Mouse (Mus musculus): ENCODE data around the gene Fn3k.

The Fn3k gene

DNA sequence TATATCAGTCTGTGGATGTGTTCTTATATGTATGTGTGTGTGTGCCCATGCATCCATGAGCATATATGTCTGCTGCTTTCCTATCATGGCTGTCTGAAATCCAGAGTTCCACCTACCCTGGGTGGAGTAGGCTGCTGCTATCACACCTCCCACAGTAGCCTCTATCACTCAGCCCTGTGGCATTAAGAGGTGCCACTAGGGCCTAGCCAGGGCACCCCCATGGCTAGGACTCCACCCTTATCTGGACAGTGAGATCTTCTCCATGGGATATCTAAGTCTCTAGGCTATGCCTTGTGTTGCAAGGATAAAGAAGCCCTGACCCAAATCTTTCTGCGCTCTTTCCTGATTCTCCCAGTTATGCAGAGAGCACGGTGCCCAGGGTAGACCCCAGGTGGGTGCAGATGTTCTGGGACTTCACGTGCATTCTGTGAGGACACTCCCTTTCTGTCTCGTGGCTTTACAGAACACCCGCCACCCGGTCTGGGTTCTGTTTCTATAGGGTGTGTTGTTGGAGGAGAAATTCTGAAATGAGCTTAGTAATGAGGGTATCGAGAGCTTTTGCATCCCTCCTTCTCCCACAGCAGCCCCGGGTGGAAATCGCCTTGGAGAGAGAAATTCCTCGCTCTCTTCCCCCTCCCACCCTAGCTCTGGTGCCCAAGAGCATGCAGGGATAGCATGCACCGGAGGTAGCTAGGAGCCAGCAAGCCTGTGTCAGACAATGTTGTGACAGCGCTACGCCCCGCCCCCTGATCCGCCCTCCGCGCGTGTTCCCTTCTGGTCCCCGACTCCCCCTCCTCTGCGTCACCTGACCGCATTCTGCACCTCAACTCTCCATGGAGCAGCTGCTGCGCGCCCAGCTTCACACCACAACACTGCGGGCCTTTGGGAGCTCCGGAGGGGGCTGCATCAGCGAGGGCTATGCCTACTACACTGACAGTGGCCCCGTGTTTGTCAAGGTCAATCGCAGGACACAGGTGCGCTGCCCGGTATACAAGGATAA, at the start of gene Fn3k:
TSS of gene Fn3k (plus strand) at position 758 of the 1,000 bp plus-strand sequence.
- DNase-seq (ENCODE audit: low read depth, low spot score): peak; percentile 80

DNA sequence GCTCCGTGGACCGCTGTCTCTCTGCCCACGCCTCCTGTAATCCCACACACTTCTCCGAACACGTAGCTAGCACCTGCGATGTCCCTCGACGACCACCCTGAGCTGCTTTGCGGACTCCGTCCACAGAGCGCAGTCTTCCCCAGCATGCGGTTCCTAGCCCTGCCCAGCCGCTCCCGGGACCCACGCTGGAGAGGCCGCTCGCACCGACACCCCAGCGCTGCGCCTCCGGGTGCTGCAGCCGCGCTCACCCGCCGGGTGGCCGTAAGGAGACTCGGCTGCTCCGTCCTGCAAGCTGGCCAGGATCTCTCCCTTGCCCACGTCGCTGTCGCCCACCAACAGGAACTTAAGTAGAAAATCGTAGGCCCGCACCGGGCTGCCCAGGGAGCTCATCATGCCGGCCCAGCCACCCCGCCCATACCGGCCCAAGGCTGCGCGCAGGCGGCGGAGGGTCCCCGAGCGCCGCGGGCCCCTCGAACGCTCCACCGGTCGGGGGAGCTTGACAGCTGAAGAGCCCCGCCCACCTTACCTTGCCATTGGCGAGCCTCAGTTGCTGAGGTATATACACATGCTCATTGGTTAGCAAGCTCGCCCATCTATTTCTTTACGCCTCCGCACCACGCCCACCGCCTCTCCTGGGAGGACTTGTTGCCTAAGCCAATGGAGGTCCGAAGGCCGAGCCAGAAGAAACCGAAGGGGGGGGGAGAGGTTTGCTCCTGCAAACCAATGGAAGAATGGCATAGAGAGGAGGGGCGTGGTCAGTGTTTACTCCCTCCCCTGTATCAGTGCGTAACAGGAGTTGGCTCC, 46.8 kb upstream of the Fn3k start, which contains the start of gene Rab40b:
TSS of gene Rab40b (minus strand) at position 502 of the 804 bp plus-strand sequence.
- DNase-seq (ENCODE audit: low read depth, low spot score): peak; percentile 69

DNA sequence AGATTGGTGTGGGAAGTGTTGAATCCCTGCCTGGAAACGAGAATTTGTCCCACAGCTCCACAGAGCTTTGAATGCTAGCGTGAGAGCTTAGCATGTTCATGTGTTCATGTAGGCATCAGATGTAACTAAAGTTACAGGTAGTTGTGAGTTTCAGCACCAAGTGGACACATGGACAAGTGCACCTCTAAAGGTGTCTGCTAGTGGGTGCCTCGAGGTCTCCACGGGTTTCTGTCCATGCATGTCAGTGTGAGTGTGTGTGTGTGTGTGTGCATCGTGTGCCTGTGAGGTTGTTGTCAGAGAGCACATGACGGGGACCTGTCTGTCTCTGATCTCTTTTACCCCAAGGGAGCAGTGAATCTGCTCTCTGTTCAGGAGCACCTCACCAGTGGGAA, 46.2 kb upstream of the Fn3k start:
- DNase-seq (ENCODE audit: low read depth, low spot score): no peak

DNA sequence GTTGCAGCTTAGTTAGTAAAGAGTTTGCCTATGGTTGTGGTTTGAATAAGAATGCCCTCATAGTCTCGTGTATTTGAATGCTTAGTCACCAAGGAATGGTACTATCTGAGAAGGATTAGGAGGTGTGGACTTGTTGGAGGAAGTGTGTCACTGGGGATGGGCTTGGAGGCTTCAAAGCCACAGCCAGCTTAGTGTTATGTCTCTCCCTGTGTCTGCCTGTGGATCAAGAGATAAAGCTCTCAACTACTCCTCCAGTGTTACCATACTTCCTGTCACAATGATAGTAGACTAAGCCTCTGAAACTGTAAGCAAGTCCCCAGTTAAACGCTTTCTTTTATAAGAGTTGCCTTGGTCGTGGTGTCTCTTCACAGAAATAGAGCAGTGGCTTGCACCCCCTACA, 43.9 kb upstream of the Fn3k start:
- no peak for DNase-seq (ENCODE audit: low read depth, low spot score)

DNA sequence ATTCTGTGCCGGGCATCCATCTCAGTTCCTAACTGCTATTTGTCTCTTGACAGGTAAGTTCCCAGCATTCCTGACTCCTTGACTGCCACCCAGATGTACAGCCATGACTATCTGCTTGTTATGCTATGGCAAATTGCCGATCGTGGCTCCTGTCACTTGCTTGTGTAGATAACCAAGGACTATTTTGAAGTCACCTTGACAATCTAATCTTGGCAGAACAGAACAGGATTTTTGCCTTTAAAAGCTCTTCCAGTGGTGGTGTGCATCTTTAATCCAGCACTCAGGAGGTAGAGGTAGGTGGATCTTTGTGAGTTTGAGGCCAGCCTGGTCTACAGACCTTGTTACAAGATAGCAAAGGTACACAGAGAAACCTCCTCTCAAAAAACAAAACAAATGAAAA, 42.3 kb upstream of the Fn3k start:
- DNase-seq (ENCODE audit: low read depth, low spot score): no peak

DNA sequence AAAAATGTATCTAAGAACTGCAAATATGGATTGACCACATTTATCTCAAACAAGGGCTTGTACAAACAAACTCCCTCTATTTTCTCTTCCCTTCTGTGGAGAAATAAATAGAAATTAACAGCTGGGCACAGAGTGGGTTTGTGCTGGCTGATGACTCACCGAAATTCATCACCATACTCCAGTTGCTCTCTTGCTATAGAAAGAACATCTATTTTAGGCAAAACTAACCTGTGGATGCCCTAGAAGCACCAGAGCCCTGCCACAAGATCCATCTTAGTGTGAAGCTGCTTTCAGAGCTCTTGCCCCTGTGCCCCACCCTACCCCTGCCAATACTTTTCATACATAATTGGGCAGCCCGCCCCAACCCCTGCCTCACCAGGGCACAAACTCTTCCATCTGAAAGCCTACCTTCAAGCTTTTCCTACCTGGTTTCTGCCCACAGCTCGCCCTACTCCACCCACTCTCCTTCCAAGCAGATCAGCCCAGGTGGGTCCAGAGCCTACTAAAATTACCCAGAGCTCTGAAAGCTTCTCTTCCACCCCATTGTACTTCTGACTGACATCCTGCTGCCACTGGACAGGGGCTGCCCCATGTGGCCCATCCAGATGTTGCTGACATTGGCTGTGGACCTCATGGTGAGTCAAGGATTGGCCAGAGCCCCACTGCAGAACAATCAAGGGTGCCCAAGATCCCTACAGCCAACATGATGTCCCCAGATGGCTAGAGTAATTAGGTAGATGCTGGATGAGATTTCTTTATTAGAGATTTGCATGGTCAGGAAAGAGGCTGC, 27.2 kb upstream of the Fn3k start:
- no peak for DNase-seq (ENCODE audit: low read depth, low spot score)

DNA sequence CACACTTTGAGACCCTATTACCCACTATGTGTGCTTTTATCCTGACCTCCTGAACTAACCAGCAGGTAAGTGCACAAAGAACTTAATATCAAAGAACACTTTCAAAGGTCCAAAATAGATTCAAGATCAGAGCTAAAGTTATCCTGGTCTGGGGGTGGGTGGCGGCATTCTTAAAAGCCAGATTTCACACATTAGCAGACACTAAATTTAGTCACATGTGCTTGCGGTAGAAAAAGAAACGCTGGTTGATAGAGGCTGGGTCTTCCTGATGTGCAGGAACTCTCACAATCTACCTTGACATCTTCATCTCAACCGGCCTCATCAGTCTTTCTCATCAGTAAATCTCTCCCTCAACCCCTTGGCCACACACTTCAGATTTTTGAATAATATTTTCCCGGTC, 20.0 kb upstream of the Fn3k start:
- DNase-seq (ENCODE audit: low read depth, low spot score): no peak

DNA sequence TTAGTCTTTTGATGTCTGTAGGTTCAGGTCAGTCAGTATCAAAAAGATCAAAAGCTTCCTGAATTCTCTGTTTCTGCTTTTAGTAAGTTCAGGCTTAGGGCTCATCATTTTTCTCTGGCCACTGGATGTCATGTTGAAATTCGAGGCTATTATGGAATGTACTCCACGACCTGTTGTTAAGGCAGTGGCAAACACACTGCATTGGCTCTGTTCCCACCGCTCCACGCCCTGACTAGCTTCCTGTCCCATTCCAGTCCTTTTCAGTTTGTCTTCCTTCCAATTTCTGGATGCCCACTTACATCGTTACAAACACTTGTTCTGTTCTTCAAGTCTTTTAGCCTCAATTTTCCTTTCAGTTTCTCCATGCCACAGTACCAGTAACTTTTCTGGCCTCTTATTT, 19.4 kb upstream of the Fn3k start:
- DNase-seq (ENCODE audit: low read depth, low spot score): no peak

DNA sequence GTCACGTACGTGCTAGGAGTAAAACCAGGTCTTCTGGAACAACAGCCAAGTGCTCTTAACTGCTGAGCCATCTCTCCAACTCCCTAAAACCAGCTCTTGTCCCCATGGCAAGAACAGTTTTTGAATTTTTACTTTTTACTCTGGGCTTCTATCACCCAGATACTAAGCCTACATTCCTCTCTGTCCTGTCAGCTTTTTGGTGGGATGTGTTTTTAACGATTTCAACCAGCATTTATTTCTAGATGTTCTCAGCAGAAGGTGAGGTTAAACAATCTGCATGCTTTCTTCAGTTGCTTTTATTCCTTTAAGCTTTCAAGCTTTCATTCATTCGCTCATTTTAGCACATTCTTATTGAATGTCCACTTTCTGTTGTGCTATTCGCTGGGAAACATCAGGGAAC, 16.7 kb upstream of the Fn3k start:
- no peak for DNase-seq (ENCODE audit: low read depth, low spot score)

DNA sequence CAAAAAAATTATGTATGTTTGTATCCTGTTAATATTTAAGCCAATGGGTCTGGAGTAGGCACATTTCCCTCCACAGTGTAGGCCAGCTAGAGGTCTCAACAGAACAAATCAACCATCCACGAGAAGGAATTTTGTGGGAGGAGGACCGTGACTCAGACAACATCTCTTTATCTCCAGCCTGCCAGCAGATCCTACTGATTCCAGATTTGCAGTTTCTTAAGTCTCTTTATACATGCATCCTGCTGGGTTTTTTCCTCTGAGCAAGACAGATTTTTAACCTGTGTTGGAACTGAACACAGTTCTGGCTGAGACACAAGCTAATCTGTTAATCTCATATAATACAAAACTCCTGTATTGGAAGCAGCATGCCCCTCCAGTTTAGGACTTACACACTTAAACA, 15.8 kb upstream of the Fn3k start:
- DNase-seq (ENCODE audit: low read depth, low spot score): no peak

DNA sequence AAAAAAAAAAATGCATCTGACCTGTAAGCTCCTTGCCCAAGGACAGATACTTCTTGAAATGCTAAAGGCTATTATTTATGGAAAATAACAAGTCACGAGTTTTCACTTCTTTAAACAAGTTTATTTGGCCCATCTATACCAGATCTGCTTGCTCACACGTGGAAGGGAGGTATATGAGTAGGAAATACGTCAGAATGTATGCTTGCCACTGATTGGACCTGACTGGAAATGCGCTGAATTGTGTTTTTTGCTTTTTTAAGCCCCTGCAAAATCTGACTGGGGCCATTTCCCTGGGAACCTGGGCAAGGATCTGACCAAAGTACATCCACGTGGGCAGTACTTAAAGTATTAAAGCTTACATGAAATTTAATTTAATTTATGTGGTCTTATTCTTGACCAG, 14.3 kb upstream of the Fn3k start:
- DNase-seq (ENCODE audit: low read depth, low spot score): no peak

DNA sequence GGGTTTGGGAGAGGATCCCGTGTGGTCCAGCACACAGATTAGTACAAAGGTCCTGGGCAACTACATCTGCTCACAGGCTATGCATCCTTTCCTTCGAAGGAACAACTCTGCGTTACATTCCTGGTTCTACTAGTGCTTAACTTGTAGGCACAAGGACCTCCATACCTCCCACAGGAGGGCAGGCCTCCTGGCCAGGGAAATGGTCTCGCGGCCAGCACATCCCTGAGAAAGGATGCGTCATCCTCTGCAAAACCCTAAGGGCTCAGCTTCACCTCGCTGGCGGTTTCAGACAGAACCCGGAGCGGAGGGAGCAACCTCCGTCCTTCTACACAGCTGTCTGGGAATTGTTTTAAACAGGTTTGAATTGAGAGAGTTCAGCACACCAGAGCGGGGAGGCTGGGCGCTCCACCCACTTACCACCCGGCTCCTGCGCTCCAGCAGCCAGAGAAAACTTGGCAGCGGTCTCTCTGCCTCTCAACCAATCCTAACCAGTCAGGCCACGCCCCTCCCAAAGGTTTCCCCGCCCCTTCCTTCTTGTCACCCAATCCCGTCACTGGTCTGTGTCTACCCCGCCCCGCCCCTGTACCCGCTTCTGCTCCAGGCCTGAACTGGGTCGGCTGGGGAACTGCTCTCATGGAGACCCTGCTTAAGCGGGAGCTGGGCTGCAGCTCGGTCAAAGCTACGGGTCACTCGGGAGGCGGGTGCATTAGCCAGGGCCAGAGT, 13.7 kb upstream of the Fn3k start, which contains the start of gene Fn3krp:
TSS of gene Fn3krp (plus strand) at position 572 of the 723 bp plus-strand sequence.
- DNase-seq (ENCODE audit: low read depth, low spot score): peak; percentile 98

DNA sequence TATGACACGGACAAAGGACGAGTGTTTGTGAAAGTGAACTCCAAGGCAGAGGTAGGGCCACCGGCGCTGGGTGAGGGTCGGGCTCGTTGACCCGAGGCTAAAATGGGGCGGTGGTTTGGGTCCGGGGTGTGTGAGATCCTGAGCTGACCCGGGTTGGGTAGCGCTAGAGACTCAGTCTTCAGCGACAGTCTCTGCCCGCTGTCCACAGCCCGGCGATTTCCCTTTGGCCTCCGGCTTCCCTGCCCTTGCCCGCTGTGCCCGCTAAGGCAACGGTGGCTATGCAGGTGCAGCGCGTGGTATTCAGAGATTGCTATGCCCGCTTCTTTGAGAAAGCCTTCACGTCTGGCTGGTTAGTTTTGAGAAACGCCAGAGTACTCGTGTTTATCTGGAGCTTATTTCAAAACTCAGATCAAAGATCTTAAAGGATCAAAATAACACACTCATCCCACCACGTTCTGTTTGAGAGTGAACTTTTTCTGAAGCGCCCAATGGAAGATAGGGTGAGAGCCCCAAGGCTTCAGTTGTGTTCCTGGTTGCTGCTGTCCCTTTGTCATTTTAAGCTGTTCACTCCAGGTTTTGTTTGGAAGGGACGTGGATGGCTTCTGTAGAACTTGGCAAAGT, 13.1 kb upstream of the Fn3k start:
- no peak for DNase-seq (ENCODE audit: low read depth, low spot score)

DNA sequence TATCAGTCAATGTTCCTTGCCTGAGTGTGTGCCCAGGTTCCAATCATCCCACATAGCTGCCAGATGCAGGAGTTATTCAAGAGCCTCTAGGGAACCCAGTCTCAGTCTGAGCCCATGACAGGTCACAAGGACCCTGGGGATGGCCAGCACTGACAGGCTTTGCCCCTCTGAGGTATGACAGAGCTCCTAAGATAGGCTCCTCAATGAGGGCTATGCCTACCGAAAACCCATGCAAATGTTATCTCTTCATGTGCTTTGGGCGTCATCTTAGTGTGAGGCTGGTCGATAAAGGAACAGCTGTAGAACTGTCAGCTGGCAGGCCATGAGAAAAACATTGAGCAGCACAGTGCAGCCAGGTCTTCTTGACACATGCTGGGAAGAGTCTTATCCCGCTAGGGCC, 1.3 kb upstream of the Fn3k start:
- DNase-seq (ENCODE audit: low read depth, low spot score): no peak

DNA sequence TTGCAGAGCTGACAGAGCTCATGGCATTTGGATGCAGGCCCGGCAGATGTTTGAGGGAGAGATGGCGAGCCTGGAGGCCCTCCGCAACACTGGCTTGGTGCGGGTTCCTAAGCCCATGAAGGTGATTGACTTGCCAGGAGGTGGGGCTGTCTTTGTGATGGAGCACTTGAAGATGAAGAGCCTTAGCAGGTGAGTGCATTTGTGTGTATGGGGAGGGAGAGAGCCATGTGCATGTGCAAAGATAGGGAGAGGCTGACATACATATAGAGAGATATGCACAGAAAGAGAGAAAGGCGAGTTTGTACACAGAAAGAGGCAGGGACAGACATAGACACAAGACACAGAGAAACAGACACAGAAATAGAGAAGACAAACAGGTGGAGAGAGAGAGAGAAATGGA, 2.5 kb downstream of the Fn3k start:
- DNase-seq (ENCODE audit: low read depth, low spot score): no peak

DNA sequence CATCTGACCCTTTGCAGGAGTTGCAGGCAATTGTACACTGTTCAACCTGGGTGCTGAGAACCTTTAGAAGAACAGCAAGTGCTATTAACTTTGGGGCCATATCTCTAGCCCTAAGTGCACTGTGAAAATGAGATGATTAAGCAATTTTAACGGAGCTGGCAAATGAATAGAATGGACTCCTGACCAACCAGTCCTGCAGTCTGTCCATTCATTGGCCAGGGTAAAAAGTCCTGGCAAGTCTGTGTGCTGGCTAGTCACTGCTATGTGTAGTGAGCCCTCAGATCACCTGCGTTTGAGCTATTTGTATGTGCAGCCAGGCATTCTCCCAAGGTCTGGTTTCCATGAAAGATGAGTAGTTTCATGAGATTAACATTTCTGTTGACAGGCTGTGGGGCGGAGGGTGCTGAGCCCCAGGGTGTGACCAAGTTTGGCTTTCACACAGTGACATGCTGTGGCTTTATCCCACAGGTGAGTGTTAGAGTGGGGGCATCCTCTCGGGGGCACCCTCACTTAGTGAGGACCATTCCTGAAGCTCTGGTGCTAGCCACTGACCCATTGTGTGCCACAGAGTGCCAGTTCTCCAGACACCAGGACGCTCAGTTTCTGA, 5.1 kb downstream of the Fn3k start:
- no peak for DNase-seq (ENCODE audit: low read depth, low spot score)

DNA sequence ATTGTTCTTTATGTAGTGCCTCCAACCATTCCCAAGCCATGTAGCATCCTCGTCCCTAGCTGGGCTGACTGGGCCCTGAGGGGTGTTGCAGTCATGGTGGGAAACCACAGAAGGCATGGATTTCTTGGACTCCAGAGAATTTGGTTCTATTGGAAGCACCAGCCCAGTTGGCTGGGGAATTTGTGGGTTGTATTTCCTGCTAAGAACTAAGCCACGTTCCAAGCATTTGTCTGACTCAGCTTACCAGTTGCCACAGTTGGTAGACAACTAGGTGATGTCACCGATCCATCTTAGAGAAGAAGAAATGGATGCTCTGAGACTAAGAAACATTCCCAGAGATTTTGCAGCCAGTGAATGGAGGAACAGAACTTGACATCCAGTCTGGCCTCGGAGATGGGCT, 6.9 kb downstream of the Fn3k start:
- no peak for DNase-seq (ENCODE audit: low read depth, low spot score)

DNA sequence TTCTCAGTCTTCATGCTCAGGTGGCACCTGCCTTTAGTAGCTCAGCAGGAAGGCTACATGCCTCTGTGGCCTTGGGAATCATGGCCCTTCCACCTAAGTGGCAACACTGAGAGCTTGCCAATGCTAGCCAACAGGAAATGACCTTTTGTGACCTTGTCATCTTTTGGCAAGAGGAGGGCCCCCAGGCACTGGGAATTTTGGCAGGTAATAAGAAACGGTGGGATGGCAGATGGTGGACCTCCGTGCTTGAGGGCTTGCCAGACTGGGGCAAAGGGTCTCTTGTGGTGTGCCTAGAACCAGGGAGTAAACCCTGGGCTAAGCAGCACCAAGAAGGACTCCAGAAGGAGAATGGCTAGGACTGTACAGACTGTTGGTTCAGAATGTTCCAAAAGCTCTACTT, 7.4 kb downstream of the Fn3k start:
- DNase-seq (ENCODE audit: low read depth, low spot score): no peak

DNA sequence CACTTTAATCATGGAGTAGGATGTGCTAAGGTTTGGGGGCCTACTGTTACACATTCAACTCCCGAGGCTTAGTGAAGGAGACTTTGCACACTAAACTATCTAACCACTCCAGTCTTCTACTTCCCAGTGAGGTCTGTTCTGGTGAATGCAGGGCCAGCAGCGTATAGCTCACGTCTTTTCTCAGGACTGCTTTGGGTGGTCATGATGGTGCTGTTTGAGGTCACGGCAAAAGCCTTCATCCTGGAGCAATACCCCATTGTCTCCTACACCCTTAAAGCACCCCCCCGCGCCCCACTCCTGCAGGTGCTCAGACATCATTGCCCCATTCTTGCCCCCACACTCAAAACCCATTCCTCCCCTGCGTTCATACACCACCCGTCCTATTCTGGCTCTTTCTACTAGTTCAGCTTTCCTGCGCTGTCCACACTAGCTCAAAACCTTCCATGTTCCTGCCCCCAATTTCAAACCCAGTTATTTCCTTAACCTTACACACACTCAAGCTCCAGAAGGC, 16.6 kb downstream of the Fn3k start:
- no peak for DNase-seq (ENCODE audit: low read depth, low spot score)

Data from A20 (cell line).